Mouse (Mus musculus): ENCODE data around the gene Ascl1.

The Ascl1 gene

GRCm38 (mm10) chr10:87493576-87493975 lies at the start of gene Ascl1:
Gene Ascl1 (minus strand): TSS chr10:87493660.
- no peak for DNase-seq (ENCODE audit: low spot score)

- no peak for DNase-seq (ENCODE audit: low spot score)
Measured at GRCm38 (mm10) chr10:87534172-87534571, 40.7 kb upstream of the Ascl1 start.

GRCm38 (mm10) chr10:87521646-87522045 lies 28.2 kb upstream of the Ascl1 start, which contains the start of gene Pah:
Gene Pah (plus strand): TSS chr10:87521795.
- DNase-seq (ENCODE audit: low spot score) = no peak

GRCm38 (mm10) chr10:87520401-87521116 lies 27.1 kb upstream of the Ascl1 start:
- DNase-seq (ENCODE audit: low spot score) = no peak

GRCm38 (mm10) chr10:87518585-87518984 lies 25.1 kb upstream of the Ascl1 start:
- DNase-seq (ENCODE audit: low spot score) = no peak

GRCm38 (mm10) chr10:87513052-87513451 lies 19.6 kb upstream of the Ascl1 start:
- no peak for DNase-seq (ENCODE audit: low spot score)

GRCm38 (mm10) chr10:87508581-87508980 lies 15.1 kb upstream of the Ascl1 start:
- no peak for DNase-seq (ENCODE audit: low spot score)

GRCm38 (mm10) chr10:87503946-87504345 lies 10.5 kb upstream of the Ascl1 start:
- DNase-seq (ENCODE audit: low spot score) = peak; percentile 74

- DNase-seq (ENCODE audit: low spot score) = no peak
Measured at GRCm38 (mm10) chr10:87502283-87502682, 8.8 kb upstream of the Ascl1 start.

- no peak for DNase-seq (ENCODE audit: low spot score)
Measured at GRCm38 (mm10) chr10:87501659-87502042, 8.2 kb upstream of the Ascl1 start.

- DNase-seq (ENCODE audit: low spot score) = no peak
Measured at GRCm38 (mm10) chr10:87500926-87501658, 7.6 kb upstream of the Ascl1 start.

GRCm38 (mm10) chr10:87497056-87497455 lies 3.6 kb upstream of the Ascl1 start:
- no peak for DNase-seq (ENCODE audit: low spot score)

- no peak for DNase-seq (ENCODE audit: low spot score)
Measured at GRCm38 (mm10) chr10:87494596-87494995, 1.1 kb upstream of the Ascl1 start.

GRCm38 (mm10) chr10:87494176-87494575 lies 716 bp upstream of the Ascl1 start:
- DNase-seq (ENCODE audit: low spot score) = no peak

GRCm38 (mm10) chr10:87492661-87493551 lies 554 bp downstream of the Ascl1 start:
- DNase-seq (ENCODE audit: low spot score) = peak; percentile 49

GRCm38 (mm10) chr10:87492332-87492660 lies 1.2 kb downstream of the Ascl1 start:
- DNase-seq (ENCODE audit: low spot score) = no peak

- DNase-seq (ENCODE audit: low spot score) = no peak
Measured at GRCm38 (mm10) chr10:87491485-87492040, 1.9 kb downstream of the Ascl1 start.

GRCm38 (mm10) chr10:87490328-87490727 lies 3.1 kb downstream of the Ascl1 start:
- no peak for DNase-seq (ENCODE audit: low spot score)

GRCm38 (mm10) chr10:87489246-87490009 lies 4.0 kb downstream of the Ascl1 start:
- no peak for DNase-seq (ENCODE audit: low spot score)

- DNase-seq (ENCODE audit: low spot score) = no peak
Measured at GRCm38 (mm10) chr10:87488429-87489145, 4.9 kb downstream of the Ascl1 start.

All from testis, postnatal 10 days (tissue).